Mouse (Mus musculus) small intestine, adult 2 months (tissue): ENCODE data around the gene Tph2.

Experiments used
- CTCF ChIP-seq: fragments of 200-500 bp; IDR thresholded peaks from 2 replicates; pipeline ENCODE4 v1.5.1; 2012; ENCODE audit warnings: low read depth, mild to moderate bottlenecking, control low read depth, inconsistent platforms, low read length, moderate library complexity, mixed read lengths; ENCODE audit not compliant: insufficient replicate concordance, insufficient read length; ENCODE audit errors: extremely low read depth
- POLR2A ChIP-seq: fragments of 200-500 bp; IDR thresholded peaks from 2 replicates; pipeline ENCODE4 v1.6.1; 2012; ENCODE audit warnings: low read depth, mild to moderate bottlenecking, control low read depth, inconsistent platforms, low read length, moderate library complexity

DNA sequence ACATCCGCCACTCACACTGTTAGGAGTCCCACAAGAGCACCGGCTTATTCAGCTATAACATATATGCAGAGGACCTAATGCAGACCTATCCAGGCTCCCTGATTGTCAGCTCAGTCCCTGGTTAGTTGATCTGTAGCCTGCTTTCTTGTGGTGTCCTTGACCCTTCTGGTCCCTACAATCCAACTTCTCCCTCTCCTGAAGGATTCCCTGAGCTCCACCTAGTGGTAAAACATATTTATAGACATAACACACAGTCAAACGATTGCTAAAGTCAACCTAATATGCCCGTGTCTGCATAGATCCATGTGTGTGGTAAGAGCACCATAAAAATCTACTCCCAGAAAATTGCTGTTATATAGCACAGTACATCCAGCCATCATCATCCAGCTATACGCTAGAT, 37.5 kb downstream of the Tph2 start:
- TF ChIP-seq POLR2A (no peak), CTCF (no peak)
